In the genomic region with DNA sequence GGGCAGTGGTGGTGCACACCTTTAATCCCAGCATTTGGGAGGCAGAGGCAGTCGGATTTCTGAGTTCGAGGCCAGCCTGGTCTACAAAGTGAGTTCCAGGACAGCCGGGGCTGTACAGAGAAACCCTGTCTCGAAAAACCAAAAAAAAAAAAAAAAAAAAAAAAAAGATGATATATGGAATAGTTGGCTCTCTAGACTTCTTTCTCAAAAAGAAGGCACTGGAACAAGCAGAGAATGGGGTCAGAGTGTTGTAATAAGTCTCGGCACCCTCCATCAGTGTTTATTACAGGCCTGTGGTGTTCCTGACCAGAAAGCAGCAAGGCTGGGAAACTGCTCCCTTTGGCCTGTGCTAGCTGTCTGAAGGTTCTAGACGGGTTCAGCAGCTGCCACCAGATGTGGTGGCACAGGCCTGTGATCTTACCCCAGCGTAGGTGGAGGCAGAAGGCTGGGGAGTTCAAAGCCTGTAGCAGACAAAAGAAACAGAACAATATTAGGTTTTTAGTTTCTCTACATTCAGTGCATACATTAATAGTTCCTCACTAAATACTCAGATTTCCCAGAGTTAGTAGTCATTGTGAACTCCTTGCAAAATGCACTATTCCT, we compare ENCODE assay signal across 10 mouse cellular contexts. TPM values are rescaled to one million over a fixed set of nuclear protein-coding genes. Genes with fewer than 3 reads are reported as not detected.
DNase-seq lines count a peak whose midpoint lies in the region; ATAC-seq and TF ChIP-seq lines count a peak whose summit lies in the region.
"Had no signal": no experiment of that assay in that cellular context is flagged by ENCODE, and none has a peak within 500 bp of the region (broad histone marks: within the 10 kb centered on the region; RNA-seq: fewer than 3 reads in every experiment).

No protein-coding gene starts in this region.

- no peak for ATAC-seq in liver, embryonic 13.5 days (ENCODE audit: low read depth)
- no peak for ATAC-seq in liver, embryonic 11.5 days (replicated peaks; ENCODE audit: low FRiP score)
- ATAC-seq in embryonic facial prominence, embryonic 13.5 days (ENCODE audit: insufficient number of reproducible peaks, insufficient read depth, low FRiP score, low TSS enrichment, low read depth): no peak
- no peak for ATAC-seq in hindbrain, embryonic 16.5 days
- no peak for ATAC-seq in stomach, embryonic 16.5 days (ENCODE audit: insufficient read depth, low FRiP score)

- no peak overlapping the region for H3K9ac ChIP-seq in liver, embryonic 13.5 days
- H3K9ac ChIP-seq in liver, embryonic 11.5 days (ENCODE audit: low read depth, low read length): no peak overlapping the region
- H3K9ac ChIP-seq in embryonic facial prominence, embryonic 13.5 days: peak overlapping the region; percentile 58; the same call in 1 of the 2 replicates
- H3K9ac ChIP-seq in hindbrain, embryonic 16.5 days (ENCODE audit: low read depth, low read length): no peak overlapping the region; the same call in 1 of the 2 replicates
- no peak overlapping the region for H3K9ac ChIP-seq in stomach, embryonic 16.5 days (ENCODE audit: low read length)

- TF ChIP-seq POLR2A in cerebellum, adult 2 months (IDR thresholded peaks at IDR 0.05; ENCODE audit: borderline replicate concordance, insufficient read depth, low read length): no peak

- peaks cover 20% of the 10 kb centered on the region for H3K4me1 ChIP-seq in liver, embryonic 13.5 days (replicated peaks)
- no peaks in the 10 kb centered on the region for H3K4me1 ChIP-seq in liver, embryonic 11.5 days (replicated peaks; ENCODE audit: control insufficient read depth, insufficient read depth, low read length)
- peaks cover 14% of the 10 kb centered on the region for H3K4me1 ChIP-seq in embryonic facial prominence, embryonic 13.5 days
- peaks cover 14% of the 10 kb centered on the region for H3K4me1 ChIP-seq in hindbrain, embryonic 16.5 days (ENCODE audit: control insufficient read depth, insufficient read depth, low read depth, low read length)
- no peaks in the 10 kb centered on the region for H3K4me1 ChIP-seq in stomach, embryonic 16.5 days (ENCODE audit: control insufficient read depth, insufficient read depth, low read length)
- peaks cover 6% of the 10 kb centered on the region for H3K4me1 ChIP-seq in cerebellum, adult 2 months (ENCODE audit: control insufficient read depth, insufficient read depth, low read length)

- no peak overlapping the region for H3K27ac ChIP-seq in liver, embryonic 13.5 days
- H3K27ac ChIP-seq in liver, embryonic 11.5 days (ENCODE audit: low read depth, low read length): no peak overlapping the region
- H3K27ac ChIP-seq in embryonic facial prominence, embryonic 13.5 days: no peak overlapping the region
- no peak overlapping the region for H3K27ac ChIP-seq in hindbrain, embryonic 16.5 days (ENCODE audit: low read depth, low read length)
- no peak overlapping the region for H3K27ac ChIP-seq in stomach, embryonic 16.5 days (ENCODE audit: low read length)
- H3K27ac ChIP-seq in cerebellum, adult 2 months (ENCODE audit: insufficient read depth, low read length): no peak overlapping the region

- WGBS in liver, embryonic 13.5 days (ENCODE audit: insufficient replicate concordance): 77% methylated on average over 7 of the region's 7 CpGs
- WGBS in liver, embryonic 11.5 days: 83% methylated on average over 7 of the region's 7 CpGs
- WGBS in embryonic facial prominence, embryonic 13.5 days: 81% methylated on average over 7 of the region's 7 CpGs
- WGBS in hindbrain, embryonic 16.5 days: 81% methylated on average over 7 of the region's 7 CpGs
- 82% methylated on average over 7 of the region's 7 CpGs for WGBS in stomach, embryonic 16.5 days
- WGBS in cerebellum, adult 2 months: 85% methylated on average over 6 of the region's 7 CpGs

- no peak for DNase-seq in liver, embryonic 13.5 days
- DNase-seq in liver, embryonic 11.5 days (ENCODE audit: low spot score): no peak
- no peak for DNase-seq in cerebellum, adult 2 months
- DNase-seq in urinary bladder, postnatal 36 days (ENCODE audit: low spot score in 2 of 2): no peak
- DNase-seq in gastrocnemius, postnatal 10 days: no peak
- DNase-seq: kidney, adult 9 months; lung, postnatal 10 days had no signal

- H3K4me2 ChIP-seq in liver, embryonic 13.5 days: peak overlapping the region; percentile 92; the same call in 1 of the 2 replicates
- H3K4me2 ChIP-seq in liver, embryonic 11.5 days: no peak overlapping the region
- H3K4me2 ChIP-seq in embryonic facial prominence, embryonic 13.5 days: peak overlapping the region; percentile 67; the same call in 1 of the 2 replicates
- peak overlapping the region; percentile 54 for H3K4me2 ChIP-seq in hindbrain, embryonic 16.5 days (ENCODE audit: low read length)
- peak overlapping the region; percentile 77 for H3K4me2 ChIP-seq in stomach, embryonic 16.5 days (ENCODE audit: low read depth, low read length)

- no peak for TF ChIP-seq CTCF in cerebellum, adult 2 months (IDR thresholded peaks at IDR 0.05; ENCODE audit: borderline replicate concordance, insufficient read depth, low read depth, low read length)

- H3K36me3 ChIP-seq in liver, embryonic 13.5 days: peaks cover 26% of the 10 kb centered on the region
- H3K36me3 ChIP-seq in liver, embryonic 11.5 days (ENCODE audit: control insufficient read depth, insufficient read depth, low read length): peaks cover 12% of the 10 kb centered on the region; the same call in 1 of the 2 replicates
- peaks cover 35% of the 10 kb centered on the region for H3K36me3 ChIP-seq in embryonic facial prominence, embryonic 13.5 days
- H3K36me3 ChIP-seq in hindbrain, embryonic 16.5 days (ENCODE audit: control insufficient read depth, insufficient read depth, low read length): no peaks in the 10 kb centered on the region; the same call in 1 of the 2 replicates
- peaks cover 11% of the 10 kb centered on the region for H3K36me3 ChIP-seq in stomach, embryonic 16.5 days (ENCODE audit: control insufficient read depth, insufficient read depth, low read length)

- H3K4me3 ChIP-seq in liver, embryonic 13.5 days (replicated peaks): no peak overlapping the region; the same call in 1 of the 2 replicates
- no peak overlapping the region for H3K4me3 ChIP-seq in liver, embryonic 11.5 days (ENCODE audit: low read depth, low read length)
- peak overlapping the region; percentile 95 for H3K4me3 ChIP-seq in embryonic facial prominence, embryonic 13.5 days
- no peak overlapping the region; the same call in 1 of the 2 replicates for H3K4me3 ChIP-seq in hindbrain, embryonic 16.5 days (ENCODE audit: low read length)
- H3K4me3 ChIP-seq in stomach, embryonic 16.5 days (replicated peaks; ENCODE audit: low read length): no peak overlapping the region
- H3K4me3 ChIP-seq in cerebellum, adult 2 months (replicated peaks; ENCODE audit: insufficient read depth, low read depth, low read length): no peak overlapping the region

- H3K27me3 ChIP-seq in liver, embryonic 13.5 days: no peaks in the 10 kb centered on the region
- H3K27me3 ChIP-seq in liver, embryonic 11.5 days (replicated peaks; ENCODE audit: control insufficient read depth, insufficient read depth, low read length): no peaks in the 10 kb centered on the region
- no peaks in the 10 kb centered on the region for H3K27me3 ChIP-seq in embryonic facial prominence, embryonic 13.5 days
- H3K27me3 ChIP-seq in hindbrain, embryonic 16.5 days (replicated peaks; ENCODE audit: control insufficient read depth, insufficient read depth, low read length): no peaks in the 10 kb centered on the region
- H3K27me3 ChIP-seq in stomach, embryonic 16.5 days (ENCODE audit: control insufficient read depth, insufficient read depth, low read length): no peaks in the 10 kb centered on the region
- H3K27me3 ChIP-seq in cerebellum, adult 2 months (ENCODE audit: control insufficient read depth, insufficient read depth, low read length): no peaks in the 10 kb centered on the region

- H3K9me3 ChIP-seq in liver, embryonic 13.5 days (replicated peaks): no peaks in the 10 kb centered on the region
- no peaks in the 10 kb centered on the region for H3K9me3 ChIP-seq in liver, embryonic 11.5 days (ENCODE audit: control insufficient read depth, low read length)
- no peaks in the 10 kb centered on the region for H3K9me3 ChIP-seq in embryonic facial prominence, embryonic 13.5 days
- no peaks in the 10 kb centered on the region for H3K9me3 ChIP-seq in hindbrain, embryonic 16.5 days (ENCODE audit: control insufficient read depth, low read length)
- no peaks in the 10 kb centered on the region for H3K9me3 ChIP-seq in stomach, embryonic 16.5 days (replicated peaks; ENCODE audit: control insufficient read depth, low read length)

RNA-seq across cellular contexts. Expression of gene Txndc15, which starts 1.6 kb away (rescaled TPM):
- 30.9 and 37.5 TPM in 2 replicates for polyA plus RNA-seq in liver, embryonic 13.5 days (2015; fragmentation: Nextera tagmentation; extraction: Ambion mirVana)
- polyA plus RNA-seq in liver, embryonic 11.5 days (2014; fragmentation: Nextera tagmentation; extraction: Ambion mirVana): 49.9 and 50.2 TPM in 2 replicates
- 109 and 110 TPM in 2 replicates for polyA plus RNA-seq in embryonic facial prominence, embryonic 13.5 days (2015; fragmentation: Nextera tagmentation; extraction: Ambion mirVana)
- 142 and 149 TPM in 2 replicates for polyA plus RNA-seq in hindbrain, embryonic 16.5 days (2015; fragmentation: Nextera tagmentation; extraction: Ambion mirVana)
- 76.6 and 80.1 TPM in 2 replicates for polyA plus RNA-seq in stomach, embryonic 16.5 days (2015; fragmentation: Nextera tagmentation; extraction: Ambion mirVana)
- polyA plus RNA-seq in cerebellum, adult 2 months (2012; rRNA removed): 74.3 and 74.9 TPM in 2 replicates
- 10 to 100 TPM; 30.9 to 32.6 TPM for total RNA-seq in gastrocnemius, postnatal 10 days (2021)

RNA-seq across cellular contexts. Expression of gene Pcbd2, which starts 11.2 kb away (rescaled TPM):
- polyA plus RNA-seq in liver, embryonic 13.5 days (2015; fragmentation: Nextera tagmentation; extraction: Ambion mirVana): 40.9 and 45.3 TPM in 2 replicates
- polyA plus RNA-seq in liver, embryonic 11.5 days (2014; fragmentation: Nextera tagmentation; extraction: Ambion mirVana): 56.3 and 60.3 TPM in 2 replicates
- 44.3 and 61.4 TPM in 2 replicates for polyA plus RNA-seq in embryonic facial prominence, embryonic 13.5 days (2015; fragmentation: Nextera tagmentation; extraction: Ambion mirVana)
- polyA plus RNA-seq in hindbrain, embryonic 16.5 days (2015; fragmentation: Nextera tagmentation; extraction: Ambion mirVana): 26.1 and 26.5 TPM in 2 replicates
- polyA plus RNA-seq in stomach, embryonic 16.5 days (2015; fragmentation: Nextera tagmentation; extraction: Ambion mirVana): 68.8 and 72.1 TPM in 2 replicates
- 38.0 and 40.0 TPM in 2 replicates for polyA plus RNA-seq in cerebellum, adult 2 months (2012; rRNA removed)
- total RNA-seq in gastrocnemius, postnatal 10 days (2021): 10 to 100 TPM; 25.8 to 30.5 TPM

RNA-seq across cellular contexts. Expression of gene B230219D22Rik, which starts 23.1 kb away (rescaled TPM):
- polyA plus RNA-seq in liver, embryonic 13.5 days (2015; fragmentation: Nextera tagmentation; extraction: Ambion mirVana): 12.4 and 14.1 TPM in 2 replicates
- 39.3 and 42.8 TPM in 2 replicates for polyA plus RNA-seq in liver, embryonic 11.5 days (2014; fragmentation: Nextera tagmentation; extraction: Ambion mirVana)
- polyA plus RNA-seq in embryonic facial prominence, embryonic 13.5 days (2015; fragmentation: Nextera tagmentation; extraction: Ambion mirVana): 71.5 and 73.7 TPM in 2 replicates
- polyA plus RNA-seq in hindbrain, embryonic 16.5 days (2015; fragmentation: Nextera tagmentation; extraction: Ambion mirVana): 65.5 and 73.6 TPM in 2 replicates
- 47.6 and 50.5 TPM in 2 replicates for polyA plus RNA-seq in stomach, embryonic 16.5 days (2015; fragmentation: Nextera tagmentation; extraction: Ambion mirVana)
- 63.4 and 72.9 TPM in 2 replicates for polyA plus RNA-seq in cerebellum, adult 2 months (2012; rRNA removed)
- 10 to 100 TPM; 36.4 to 41.9 TPM for total RNA-seq in gastrocnemius, postnatal 10 days (2021)
